Comparison of ENCODE assay signal across 18 mouse cellular contexts in the genomic region with DNA sequence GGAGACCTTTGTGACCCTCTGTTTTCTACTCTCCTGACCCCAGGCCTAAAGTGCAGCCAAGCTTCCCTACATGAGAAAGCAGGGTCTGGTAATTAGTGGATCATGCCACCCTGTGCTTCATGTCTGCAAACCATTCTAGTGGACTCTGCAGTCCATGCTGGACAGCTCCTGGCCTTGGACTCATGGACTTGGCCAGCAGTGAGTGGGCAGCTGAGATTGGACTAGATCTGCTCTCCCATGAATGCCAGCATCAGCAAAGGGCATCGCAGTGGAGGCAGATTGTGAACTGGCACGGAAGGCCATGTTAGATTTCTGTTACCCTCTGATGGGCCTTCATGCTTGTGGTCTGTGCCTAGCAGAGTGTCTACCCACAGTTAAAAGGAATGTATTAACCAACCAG. TPM values are rescaled to one million over a fixed set of nuclear protein-coding genes. Genes with fewer than 3 reads are reported as not detected.
DNase-seq lines count a peak whose midpoint lies in the region; ATAC-seq and TF ChIP-seq lines count a peak whose summit lies in the region.
"Not testable (repeated sequence)": the region's sequence is repeated elsewhere in the genome, so short reads cannot be mapped to it uniquely, and the experiment has no call there.
"Had no signal": no experiment of that assay in that cellular context is flagged by ENCODE, and none has a peak within 500 bp of the region (broad histone marks: within the 10 kb centered on the region; RNA-seq: fewer than 3 reads in every experiment).

No protein-coding gene starts in this region.

- H3K27me3 ChIP-seq in Patski; myocyte (ENCODE audit: control insufficient read depth, insufficient read depth, insufficient read length): not testable (repeated sequence)

- H3K4me3 ChIP-seq in gastrocnemius, adult 2 months; myocyte: not testable (repeated sequence)

- peak; percentile 58 for ATAC-seq in Patski

- not testable (repeated sequence) for TF ChIP-seq CTCF in Patski (IDR thresholded peaks at IDR 0.05); gastrocnemius, adult 2 months (IDR thresholded peaks at IDR 0.05)

- DNase-seq in Patski (ENCODE audit: low read depth, low spot score), result not testable (repeated sequence)
- peak; percentile 24 for DNase-seq in adrenal gland, postnatal 10 days
- peak; percentile 42 for DNase-seq in gastrocnemius, adult 2 months
- DNase-seq in kidney, postnatal 10 days, result peak; percentile 35

- not testable (repeated sequence) for H3K4me2 ChIP-seq in myocyte (ENCODE audit: low read depth)

- H3K27ac ChIP-seq in gastrocnemius, adult 2 months, result not testable (repeated sequence)

- H3K36me3 ChIP-seq in myocyte (ENCODE audit: control insufficient read depth, insufficient read depth), result not testable (repeated sequence)

- not testable (repeated sequence) for H3K79me2 ChIP-seq in myocyte (ENCODE audit: control insufficient read depth, insufficient read depth)

- intact Hi-C loops in gastrocnemius, adult 2 months (cut with DNase I), result loop anchor here (5.0 kb wide), 1 partner anchor 83 kb away; no protein-coding TSS in a partner anchor

- in situ Hi-C loops in Patski (cut with MboI; ENCODE audit: low pct_unique_long_range_greater_than_20kb), result loop anchor here (10.0 kb wide), 1 partner anchor 461 kb away; no protein-coding TSS in a partner anchor

- CTCF ChIA-PET in Patski (lab: Charles Lee), result not testable (repeated sequence)

- POLR2A ChIA-PET in Patski (lab: Charles Lee), result not testable (repeated sequence)

- TF ChIP-seq POLR2A in myocyte (IDR thresholded peaks at IDR 0.05; ENCODE audit: insufficient read length, low read depth), result not testable (repeated sequence)

- not testable (repeated sequence) for H3ac ChIP-seq in myocyte (ENCODE audit: control insufficient read depth, insufficient read length)

TF ChIP-seq in myocyte, 11 proteins besides CTCF, POLR2A, EP300 and RAD21:
- peak; percentile 79 for TF ChIP-seq REST (IDR thresholded peaks at IDR 0.05; ENCODE audit: insufficient read depth, insufficient read length)

RNA-seq across cellular contexts. Expression of a gene that starts 12.8 kb away (rescaled TPM):
- not detected for polyA plus RNA-seq in Patski (2021)
- total RNA-seq in adrenal gland, postnatal 10 days (2021), result not detected
- total RNA-seq in gastrocnemius, adult 2 months (2021), result not detected
- polyA plus RNA-seq in myocyte (2012; fragmentation: generic; extraction: Trizol), result not detected
- total RNA-seq: adrenal gland, adult 18-20 months; adrenal gland, adult 8-10 months; forebrain, postnatal 0 days; MEL had no signal
- polyA plus RNA-seq: C2C12; cerebellum, adult 2 months; cortical plate, adult 2 months; embryonic facial prominence, embryonic 10.5 days; embryonic facial prominence, embryonic 12.5 days; embryonic facial prominence, embryonic 14.5 days; forebrain, embryonic 11.5 days; forebrain, embryonic 13.5 days; forebrain, embryonic 15.5 days; forebrain, postnatal 0 days had no signal
